Mouse (Mus musculus) midbrain, embryonic 13.5 days (tissue): Measurements from ENCODE around the gene Cd160. TPM values are rescaled to one million over a fixed set of nuclear protein-coding genes. Genes with fewer than 3 reads are reported as not detected.

Source experiments
- ATAC-seq: fragments of 200-750 bp; cut with Nextera tagmentation; 2 replicates; pipeline ENCODE4 v1.8.0; 2017; ENCODE audit warnings: mild to moderate bottlenecking, moderate TSS enrichment, moderate library complexity
- H3K27ac ChIP-seq: fragments of 300-500 bp; sonication (generic); 2 replicates; pipeline ENCODE4 v1.5.1; 2015; ENCODE audit warnings: inconsistent platforms, mild to moderate bottlenecking, moderate library complexity
- H3K27me3 ChIP-seq: fragments of 300-500 bp; sonication (generic); 2 replicates; pipeline ENCODE4 v1.6.1; 2015; ENCODE audit warnings: mild to moderate bottlenecking, inconsistent platforms
- H3K36me3 ChIP-seq: fragments of 300-500 bp; sonication (generic); 2 replicates; pipeline ENCODE4 v1.6.1; 2015; ENCODE audit warnings: mild to moderate bottlenecking, inconsistent platforms
- H3K4me1 ChIP-seq: fragments of 300-500 bp; sonication (generic); replicated peaks from 2 replicates; pipeline ENCODE4 v1.6.1; 2015; ENCODE audit warnings: inconsistent platforms
- H3K4me2 ChIP-seq: fragments of 300-500 bp; sonication (generic); replicated peaks from 2 replicates; pipeline ENCODE4 v1.6.1; 2015; ENCODE audit warnings: moderate library complexity, mild to moderate bottlenecking, inconsistent platforms
- H3K4me3 ChIP-seq: fragments of 300-500 bp; sonication (generic); replicated peaks from 2 replicates; pipeline ENCODE4 v1.5.1; 2015; ENCODE audit warnings: mild to moderate bottlenecking, inconsistent platforms
- H3K9ac ChIP-seq: fragments of 300-500 bp; sonication (generic); replicated peaks from 2 replicates; pipeline ENCODE4 v1.6.1; 2015; ENCODE audit warnings: mild to moderate bottlenecking, inconsistent platforms
- H3K9me3 ChIP-seq: fragments of 300-500 bp; sonication (generic); 2 replicates; pipeline ENCODE4 v1.6.1; 2016; ENCODE audit warnings: mild to moderate bottlenecking, inconsistent platforms
- WGBS: fragments of 180-500 bp; shearing (Covaris S2); methylation state at CpG from one replicate; pipeline ENCODE4 v1.1.7; 2015; 5-methylcytosine and 5-hydroxymethylcytosine counted together
- polyA plus RNA-seq: library from polyadenylated mRNA; unstranded; fragments of >200 nt; fragmentation: Nextera tagmentation; extraction: Ambion mirVana; gene quantifications from 2 replicates; pipeline ENCODE4 v1.2.1, GENCODE M21; 2015

Gene Cd160
- polyA plus RNA-seq, 1 experiment from 2014 or later: 0.17 TPM

DNA sequence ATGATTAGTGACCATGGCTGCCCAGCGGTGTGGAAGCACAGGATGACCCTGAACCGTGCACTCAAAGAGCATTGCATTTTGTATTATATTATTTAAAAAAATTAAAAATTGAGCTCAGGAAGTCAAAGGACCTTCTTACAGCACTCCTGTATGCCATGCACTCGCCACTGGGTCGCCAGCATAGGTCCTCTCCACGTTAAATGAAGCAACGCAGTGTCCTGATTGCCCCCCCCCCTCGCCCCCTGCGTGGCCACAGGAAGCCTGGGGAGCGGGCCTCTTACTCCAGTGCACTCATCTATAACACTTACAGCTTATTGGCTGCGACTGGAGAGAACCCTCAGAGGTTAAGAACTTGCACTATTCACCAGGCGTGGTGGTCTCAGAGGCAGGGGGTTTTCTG is 3.9 kb downstream of the Cd160 start:
- Histone ChIP-seq H3K4me3 (no peak overlapping the region), H3K4me1 (peaks cover 3% of the 10 kb centered on the region; the same call in 1 of the 2 replicates), H3K27ac (no peak overlapping the region), H3K36me3 (no peaks in the 10 kb centered on the region), H3K9ac (no peak overlapping the region), H3K27me3 (no peaks in the 10 kb centered on the region), H3K9me3 (no peaks in the 10 kb centered on the region), H3K4me2 (no peak overlapping the region)
- WGBS: 32% methylated on average over 11 of the region's 11 CpGs
- no peak for ATAC-seq

DNA sequence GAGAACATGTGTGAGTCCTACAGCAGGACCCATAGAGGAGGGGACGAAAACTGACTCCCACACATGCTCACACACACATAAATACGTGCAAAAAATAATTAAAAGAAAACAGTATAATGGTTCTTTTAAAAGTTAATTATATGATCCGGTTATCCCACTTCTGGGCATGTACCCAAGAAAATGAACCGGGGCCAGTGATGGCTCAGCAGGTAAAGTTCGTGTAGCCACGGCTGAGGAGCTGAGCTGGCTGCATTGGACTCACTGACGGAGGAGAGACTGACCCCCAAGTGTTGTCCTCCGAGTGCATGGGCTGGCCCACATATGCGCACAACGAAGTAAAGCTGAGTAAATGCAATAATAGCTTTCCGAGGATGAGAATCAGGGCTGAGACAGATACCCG is 4.5 kb downstream of the Cd160 start:
- 86% methylated on average over 12 of the region's 12 CpGs for WGBS
- ATAC-seq: no peak
- Histone ChIP-seq H3K9me3 (no peaks in the 10 kb centered on the region), H3K4me1 (peaks cover 3% of the 10 kb centered on the region; the same call in 1 of the 2 replicates), H3K27me3 (no peaks in the 10 kb centered on the region), H3K36me3 (no peaks in the 10 kb centered on the region), H3K4me3 (no peak overlapping the region), H3K4me2 (no peak overlapping the region), H3K27ac (no peak overlapping the region), H3K9ac (no peak overlapping the region)

DNA sequence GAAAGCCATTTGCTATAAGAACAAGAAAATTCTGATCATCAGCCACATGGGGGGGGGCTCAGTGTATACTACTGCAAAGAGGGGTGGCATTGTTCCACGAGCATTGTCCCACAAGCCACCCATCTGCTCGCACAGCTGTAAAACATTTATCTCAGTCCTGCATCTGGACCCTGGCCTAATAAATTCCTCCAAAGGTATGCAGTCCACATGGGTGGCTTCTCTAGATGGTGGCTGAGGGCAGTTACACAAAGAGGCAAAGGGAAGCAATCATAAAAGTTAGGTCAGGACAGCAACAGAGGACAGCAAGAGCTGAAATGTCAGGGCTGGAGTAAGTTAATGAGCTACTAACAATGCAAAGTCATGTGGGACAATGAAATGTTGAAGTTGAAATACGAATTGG is 5.5 kb downstream of the Cd160 start:
- no peaks in the 10 kb centered on the region for H3K36me3 ChIP-seq
- no peak overlapping the region for H3K27ac ChIP-seq
- no peak overlapping the region for H3K4me2 ChIP-seq
- no peak for ATAC-seq
- H3K9me3 ChIP-seq: no peaks in the 10 kb centered on the region
- no peaks in the 10 kb centered on the region for H3K27me3 ChIP-seq
- no peak overlapping the region for H3K9ac ChIP-seq
- no peak overlapping the region for H3K4me3 ChIP-seq
- peaks cover 3% of the 10 kb centered on the region; the same call in 1 of the 2 replicates for H3K4me1 ChIP-seq
- 74% methylated on average over 3 of the region's 3 CpGs for WGBS

DNA sequence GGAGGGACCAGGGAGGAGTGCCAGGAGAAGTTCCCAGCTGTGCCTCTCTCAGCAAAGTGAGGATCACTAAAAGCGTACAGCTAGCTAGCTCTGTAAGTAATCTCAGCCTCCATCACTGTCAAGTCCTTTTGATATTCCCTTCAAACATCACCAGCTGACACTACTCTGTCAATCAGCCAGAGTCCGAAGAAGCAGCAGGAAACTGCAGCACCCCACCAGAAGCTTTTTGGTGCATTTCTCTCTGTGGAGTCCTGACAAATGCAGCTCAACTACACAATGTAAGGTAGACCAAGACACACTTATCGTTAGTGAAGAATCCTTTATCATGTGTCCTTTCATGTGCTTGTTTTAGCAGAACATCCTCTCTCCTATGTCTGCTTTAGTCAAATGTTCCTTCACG is 7.6 kb downstream of the Cd160 start:
- no peaks in the 10 kb centered on the region for H3K4me1 ChIP-seq
- no peaks in the 10 kb centered on the region for H3K27me3 ChIP-seq
- 85% methylated on average over 4 of the region's 4 CpGs for WGBS
- H3K4me3 ChIP-seq: no peak overlapping the region
- no peak overlapping the region for H3K4me2 ChIP-seq
- no peak overlapping the region for H3K9ac ChIP-seq
- no peak overlapping the region for H3K27ac ChIP-seq
- H3K9me3 ChIP-seq: 0 out of 2 replicates have a peak, but pooled peaks cover 4% of the 10 kb centered on the region
- H3K36me3 ChIP-seq: no peaks in the 10 kb centered on the region
- no peak for ATAC-seq

DNA sequence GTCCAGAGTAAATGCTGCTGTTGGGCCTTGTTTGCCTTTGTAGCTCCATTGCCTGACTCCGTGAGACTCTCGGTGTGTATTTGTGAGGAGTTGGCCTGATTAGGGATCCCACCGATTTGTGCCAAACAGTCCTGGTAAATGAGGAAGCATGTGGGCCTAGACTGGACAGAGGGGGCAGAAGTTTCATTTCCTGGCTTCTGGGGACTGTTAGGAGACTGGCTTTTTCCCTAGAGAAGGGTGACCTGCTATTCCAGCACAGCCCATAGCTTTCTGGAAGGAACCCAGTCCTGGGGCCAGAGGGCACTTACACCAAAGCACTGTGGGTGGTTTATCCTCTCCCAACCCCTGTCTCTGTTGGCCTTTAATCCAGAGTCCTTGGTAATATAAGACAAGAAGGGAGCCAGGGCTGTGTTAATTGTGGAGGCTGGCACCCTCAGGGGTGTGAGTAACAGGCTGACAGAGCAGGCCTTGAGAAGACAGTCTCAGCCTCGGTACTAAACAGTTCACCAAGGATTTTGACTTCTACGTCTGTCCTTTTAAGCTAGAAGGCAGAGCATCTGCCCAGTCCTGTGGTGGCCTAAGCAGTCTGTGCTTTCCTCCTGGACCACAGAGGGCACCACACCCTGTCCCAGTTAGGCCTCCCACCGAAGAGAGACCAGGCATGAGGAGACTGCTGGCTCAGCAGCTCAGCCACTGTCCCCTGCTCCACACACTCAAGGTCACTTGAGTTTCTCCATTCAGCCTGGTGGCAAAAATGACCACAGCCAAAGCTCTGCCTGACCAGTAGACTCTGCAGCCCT is 8.8 kb downstream of the Cd160 start:
- WGBS: 78% methylated on average over 6 of the region's 6 CpGs
- no peak overlapping the region for H3K9ac ChIP-seq
- no peak for ATAC-seq
- no peaks in the 10 kb centered on the region for H3K4me1 ChIP-seq
- no peak overlapping the region for H3K27ac ChIP-seq
- no peak overlapping the region for H3K4me2 ChIP-seq
- no peak overlapping the region for H3K4me3 ChIP-seq
- no peaks in the 10 kb centered on the region for H3K27me3 ChIP-seq
- H3K36me3 ChIP-seq: no peaks in the 10 kb centered on the region
- 0 out of 2 replicates have a peak, but pooled peaks cover 4% of the 10 kb centered on the region for H3K9me3 ChIP-seq

DNA sequence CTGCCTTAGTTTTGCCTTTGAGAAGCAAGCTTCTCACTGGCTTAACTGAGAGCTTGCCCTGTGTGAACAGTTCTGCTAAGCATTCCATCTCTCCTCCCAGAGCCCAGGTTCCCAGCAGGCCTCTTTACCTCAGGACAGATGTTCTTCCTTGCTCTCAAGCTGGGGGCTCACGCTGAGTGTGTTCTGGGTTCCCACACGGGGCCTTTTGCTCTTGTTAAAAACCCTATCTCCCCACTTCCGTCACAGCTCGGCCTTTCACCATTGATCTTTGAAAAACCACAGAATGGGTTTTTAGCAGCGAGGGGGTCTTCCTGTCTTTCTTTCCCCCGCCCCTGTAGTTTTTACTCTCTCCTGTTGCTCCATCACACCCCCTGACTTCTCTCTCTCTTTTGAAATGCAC is 14.8 kb downstream of the Cd160 start:
- H3K4me2 ChIP-seq: no peak overlapping the region
- ATAC-seq: no peak
- WGBS: 67% methylated on average over 6 of the region's 6 CpGs
- H3K4me1 ChIP-seq: 0 out of 2 replicates have a peak, but pooled peaks cover 4% of the 10 kb centered on the region
- H3K27ac ChIP-seq: no peak overlapping the region
- H3K4me3 ChIP-seq: no peak overlapping the region
- no peaks in the 10 kb centered on the region for H3K27me3 ChIP-seq
- H3K9ac ChIP-seq: no peak overlapping the region
- H3K9me3 ChIP-seq: 0 out of 2 replicates have a peak, but pooled peaks cover 4% of the 10 kb centered on the region
- no peaks in the 10 kb centered on the region for H3K36me3 ChIP-seq

DNA sequence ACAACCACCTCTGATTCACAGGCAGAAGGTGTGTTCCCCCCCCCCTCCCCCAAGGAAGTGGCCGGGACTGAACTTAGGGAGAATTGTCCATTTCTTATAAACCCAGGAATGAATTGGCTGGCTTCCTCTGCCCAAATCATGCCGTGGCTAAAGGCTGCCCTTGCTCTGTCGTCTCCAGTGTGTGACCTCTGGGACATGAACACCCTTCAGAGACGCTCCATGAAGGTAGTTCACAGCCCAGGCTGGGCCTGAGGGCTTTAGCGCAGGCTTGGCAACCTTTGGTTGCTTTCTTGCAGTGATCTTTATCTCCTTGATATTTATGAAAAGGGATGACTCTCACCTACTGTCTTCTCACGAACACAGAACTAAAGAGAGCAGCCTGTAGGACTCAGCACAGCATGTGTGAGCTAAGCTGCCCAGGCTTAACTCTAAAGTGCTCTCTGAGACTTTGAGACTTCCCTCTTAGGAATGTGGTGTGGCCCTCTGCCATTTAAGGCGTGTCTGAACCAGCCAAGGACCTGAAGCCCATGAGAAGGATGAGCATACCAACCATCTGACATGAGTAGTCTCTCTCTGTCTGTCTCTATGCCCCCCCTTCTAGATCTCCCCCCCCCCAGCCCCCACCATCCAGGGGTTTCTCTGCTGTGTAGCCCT is 15.4 kb downstream of the Cd160 start:
- 69% methylated on average over 7 of the region's 7 CpGs for WGBS
- Histone ChIP-seq H3K4me3 (no peak overlapping the region), H3K9ac (no peak overlapping the region), H3K36me3 (no peaks in the 10 kb centered on the region), H3K4me2 (no peak overlapping the region), H3K27me3 (no peaks in the 10 kb centered on the region), H3K4me1 (0 out of 2 replicates have a peak, but pooled peaks cover 4% of the 10 kb centered on the region), H3K9me3 (0 out of 2 replicates have a peak, but pooled peaks cover 4% of the 10 kb centered on the region), H3K27ac (no peak overlapping the region)
- peak; percentile 50; the same call in 1 of the 2 replicates for ATAC-seq

DNA sequence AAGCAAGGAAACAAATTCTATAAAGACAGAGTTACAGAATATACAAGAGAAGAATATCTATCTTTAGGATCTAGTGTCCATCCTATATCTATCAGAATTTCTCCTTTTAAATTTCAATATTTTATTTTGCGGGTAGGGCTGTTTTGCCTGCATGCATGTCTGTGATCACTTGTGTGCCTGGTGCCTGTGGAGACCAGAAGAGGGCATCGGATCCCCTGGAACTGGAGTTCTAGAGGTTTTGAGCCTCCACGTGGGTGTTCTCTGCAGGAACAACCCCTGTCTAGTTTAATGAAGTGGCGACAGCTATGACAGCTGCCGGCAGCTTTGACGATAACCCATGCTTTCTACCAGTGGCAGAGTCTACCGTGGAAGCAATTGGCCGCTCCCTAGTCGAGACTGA is 16.0 kb downstream of the Cd160 start:
- Histone ChIP-seq H3K4me2 (no peak overlapping the region), H3K27ac (no peak overlapping the region), H3K9ac (no peak overlapping the region), H3K4me1 (0 out of 2 replicates have a peak, but pooled peaks cover 4% of the 10 kb centered on the region), H3K4me3 (no peak overlapping the region), H3K36me3 (no peaks in the 10 kb centered on the region), H3K27me3 (no peaks in the 10 kb centered on the region), H3K9me3 (0 out of 2 replicates have a peak, but pooled peaks cover 4% of the 10 kb centered on the region)
- ATAC-seq: peak; percentile 53; the same call in 1 of the 2 replicates
- 34% methylated on average over 9 of the region's 9 CpGs for WGBS

DNA sequence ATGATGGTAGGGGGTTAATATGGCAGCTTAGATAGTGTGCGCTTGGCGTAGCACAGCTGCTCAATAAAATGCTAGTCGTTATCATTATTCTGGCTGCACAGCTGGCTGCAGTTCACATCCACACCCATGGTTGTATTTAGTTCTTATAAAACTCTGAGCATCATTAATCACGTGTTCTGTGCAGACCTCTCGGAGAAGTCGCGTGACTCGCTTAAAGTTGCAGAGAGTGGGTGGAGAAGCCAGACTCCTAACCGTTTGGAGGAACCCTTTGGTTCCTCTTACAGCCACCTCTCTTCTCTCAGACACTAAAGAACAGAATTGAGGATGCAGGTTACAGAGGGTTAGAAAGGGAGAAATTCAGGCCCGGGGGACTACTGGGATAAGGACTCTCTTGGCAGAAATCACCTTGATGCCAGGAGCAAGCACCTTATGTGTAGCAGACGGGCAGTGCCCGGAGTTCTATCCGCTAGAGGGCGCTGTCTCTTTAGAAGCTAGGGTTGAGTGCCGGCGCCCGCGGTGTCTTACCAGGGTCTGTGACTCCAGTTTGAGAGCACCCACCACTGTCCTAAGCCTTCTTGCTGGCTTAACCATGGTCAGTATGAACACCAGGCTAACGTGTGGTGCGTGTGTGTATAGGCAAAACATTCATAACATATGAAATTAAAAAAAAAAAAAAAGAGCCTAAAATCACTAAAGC is 16.6 kb downstream of the Cd160 start:
- no peak overlapping the region for H3K27ac ChIP-seq
- whole genome bisulfite sequencing: 46% methylated on average over 20 of the region's 20 CpGs
- no peaks in the 10 kb centered on the region for H3K27me3 ChIP-seq
- 0 out of 2 replicates have a peak, but pooled peaks have one; percentile 24 for ATAC-seq
- H3K4me2 ChIP-seq: 0 out of 2 replicates have a peak overlapping the region, but pooled peaks have one; percentile 19
- H3K36me3 ChIP-seq: no peaks in the 10 kb centered on the region
- H3K4me3 ChIP-seq: no peak overlapping the region
- H3K9ac ChIP-seq: no peak overlapping the region
- 0 out of 2 replicates have a peak, but pooled peaks cover under 1% of the 10 kb centered on the region for H3K9me3 ChIP-seq
- H3K4me1 ChIP-seq: 0 out of 2 replicates have a peak, but pooled peaks cover 4% of the 10 kb centered on the region

DNA sequence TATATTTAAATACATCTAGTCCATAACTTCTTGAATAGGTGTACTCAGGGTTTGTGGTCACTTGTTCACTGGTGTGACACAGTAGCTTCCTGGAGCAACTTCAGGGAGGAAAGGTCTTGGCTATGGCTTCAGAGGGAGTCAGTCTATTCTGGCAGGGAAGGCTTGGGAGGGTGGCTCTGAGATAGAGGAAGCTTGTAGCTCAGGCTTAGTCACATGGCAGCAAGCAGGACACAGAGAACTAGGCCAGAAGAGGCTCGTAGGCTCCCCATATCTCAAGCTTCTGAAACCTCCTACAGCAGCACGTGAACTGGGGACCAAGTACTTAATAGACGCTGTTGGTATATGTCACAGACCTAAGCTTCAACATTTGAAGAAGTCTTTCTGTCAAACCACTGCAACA is 17.9 kb downstream of the Cd160 start:
- H3K9ac ChIP-seq: no peak overlapping the region
- no peak for ATAC-seq
- H3K27me3 ChIP-seq: no peaks in the 10 kb centered on the region
- H3K9me3 ChIP-seq: no peaks in the 10 kb centered on the region
- 94% methylated on average over 3 of the region's 3 CpGs for WGBS
- no peaks in the 10 kb centered on the region for H3K36me3 ChIP-seq
- no peak overlapping the region for H3K27ac ChIP-seq
- H3K4me3 ChIP-seq: no peak overlapping the region
- 0 out of 2 replicates have a peak, but pooled peaks cover 4% of the 10 kb centered on the region for H3K4me1 ChIP-seq
- no peak overlapping the region for H3K4me2 ChIP-seq

DNA sequence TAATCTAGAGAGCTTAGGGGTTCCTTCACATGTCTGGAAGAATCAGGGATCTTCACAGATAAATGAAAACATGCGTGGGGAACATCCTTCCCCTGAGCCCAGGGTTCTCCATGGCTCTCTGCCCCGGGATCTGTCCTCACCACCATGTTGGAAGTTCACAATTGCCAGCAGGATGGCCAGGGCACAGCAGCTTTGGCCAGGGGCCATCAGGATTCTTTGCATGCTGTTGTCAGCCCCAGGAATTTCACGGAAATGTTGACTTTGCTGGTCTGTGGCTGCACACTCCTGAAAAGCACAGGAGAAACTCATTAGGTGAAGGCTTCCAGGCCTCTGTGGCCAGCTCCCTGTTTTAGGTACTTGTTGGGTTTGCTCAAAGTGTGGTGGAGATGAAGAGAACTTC is 20.5 kb downstream of the Cd160 start:
- Histone ChIP-seq H3K4me3 (no peak overlapping the region), H3K4me1 (0 out of 2 replicates have a peak, but pooled peaks cover 4% of the 10 kb centered on the region), H3K36me3 (no peaks in the 10 kb centered on the region), H3K4me2 (no peak overlapping the region), H3K9ac (no peak overlapping the region), H3K9me3 (no peaks in the 10 kb centered on the region), H3K27ac (no peak overlapping the region), H3K27me3 (no peaks in the 10 kb centered on the region)
- no peak for ATAC-seq
- WGBS: 90% methylated on average over 3 of the region's 3 CpGs

DNA sequence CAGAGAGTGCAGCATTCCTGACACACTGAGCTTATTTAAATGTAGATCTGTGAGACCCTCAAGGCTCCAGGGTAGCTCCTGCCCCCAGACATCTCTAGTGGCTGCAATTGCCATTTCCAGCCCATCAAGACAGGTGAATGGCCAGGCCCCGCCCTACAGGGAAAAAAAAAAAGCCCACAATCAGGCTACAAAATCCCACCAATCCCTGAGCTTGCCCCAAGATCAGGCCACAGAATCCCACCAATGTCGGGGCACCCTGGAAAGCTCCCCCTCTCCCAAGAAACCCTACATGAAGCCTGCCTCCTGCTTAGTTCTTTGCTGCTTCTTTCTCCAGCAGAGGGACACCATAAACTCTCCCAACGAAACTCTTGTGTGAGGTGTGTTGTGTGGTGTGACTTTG is 21.0 kb downstream of the Cd160 start:
- Histone ChIP-seq H3K9me3 (no peaks in the 10 kb centered on the region), H3K4me1 (no peaks in the 10 kb centered on the region), H3K4me3 (no peak overlapping the region), H3K27ac (no peak overlapping the region), H3K36me3 (no peaks in the 10 kb centered on the region), H3K9ac (no peak overlapping the region), H3K27me3 (no peaks in the 10 kb centered on the region), H3K4me2 (no peak overlapping the region)
- WGBS: 79% methylated on average over 3 of the region's 3 CpGs
- ATAC-seq: no peak
